Mouse (Mus musculus): Measurements from ENCODE around the gene Igsf21. TPM values are rescaled to one million over a fixed set of nuclear protein-coding genes. Genes with fewer than 3 reads are reported as not detected.

Gene Igsf21
- total RNA-seq, 2 experiments from 2014 or later, result 39.1 to 41.4 TPM

DNA sequence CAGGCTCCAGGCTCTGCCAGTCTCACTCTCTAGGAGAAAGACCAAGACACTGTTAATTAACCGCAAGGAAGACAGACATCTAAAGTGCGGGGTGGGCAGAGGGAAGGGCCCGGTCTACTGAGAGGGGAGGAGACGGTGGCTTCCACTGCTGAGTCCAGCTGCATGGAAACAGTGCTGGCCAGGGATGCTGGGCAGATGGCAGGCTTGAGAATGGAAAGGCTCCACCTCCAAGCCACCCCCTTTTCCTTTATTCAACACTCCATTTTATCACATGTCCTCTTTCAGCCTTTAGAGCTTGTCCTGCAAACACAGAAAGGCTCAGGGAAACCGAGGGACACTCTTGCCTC is 216.6 kb downstream of the Igsf21 start:
- no peak for TF ChIP-seq CTCF (conservative IDR thresholded peaks at IDR 0.05)
- peak in 1 of 2 experiments; percentile 35 for DNase-seq (ENCODE audit: low spot score in 2 of 2)
- Histone ChIP-seq H3K27ac (peak overlapping the region; percentile 37), H3K4me3 (no peak overlapping the region)

DNA sequence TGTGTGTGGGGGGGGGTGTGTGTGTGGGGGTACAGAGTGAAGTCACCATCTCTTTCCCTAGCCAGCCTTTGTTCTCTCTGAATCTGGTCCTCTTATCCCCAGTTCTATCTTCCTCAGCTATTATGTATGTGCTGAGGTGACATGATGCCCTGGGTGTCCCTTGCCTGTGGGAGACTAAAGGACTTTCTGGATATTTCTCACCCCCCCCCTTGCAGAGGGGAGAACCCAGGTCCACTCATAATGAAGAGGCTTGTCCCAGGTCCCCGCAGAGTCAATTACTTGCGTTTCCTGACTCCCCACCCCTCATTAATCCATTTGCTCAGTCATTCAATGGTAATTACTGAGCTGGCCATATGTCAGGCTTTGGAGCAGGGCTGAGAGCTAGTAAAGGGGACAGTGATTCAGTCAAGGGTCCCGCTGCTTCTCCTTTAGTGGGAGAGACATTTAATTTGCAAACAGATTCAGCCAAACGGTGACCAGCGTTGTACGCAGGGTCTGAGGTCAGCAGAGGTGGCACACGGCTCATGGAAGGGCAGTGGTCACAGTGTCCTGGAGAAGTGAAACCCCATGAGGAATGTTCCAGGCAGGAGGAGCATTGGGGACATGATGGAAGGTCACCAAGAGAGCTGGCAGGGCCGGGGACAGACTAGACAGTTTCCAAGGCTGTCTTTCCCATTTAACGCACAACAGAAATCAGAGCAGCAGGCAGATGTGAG is 217.1 kb downstream of the Igsf21 start:
- no peak for TF ChIP-seq CTCF (conservative IDR thresholded peaks at IDR 0.05)
- no peak overlapping the region for H3K4me3 ChIP-seq
- DNase-seq (ENCODE audit: low spot score in 2 of 2), result no peak
- peak overlapping the region; percentile 37 for H3K27ac ChIP-seq

DNA sequence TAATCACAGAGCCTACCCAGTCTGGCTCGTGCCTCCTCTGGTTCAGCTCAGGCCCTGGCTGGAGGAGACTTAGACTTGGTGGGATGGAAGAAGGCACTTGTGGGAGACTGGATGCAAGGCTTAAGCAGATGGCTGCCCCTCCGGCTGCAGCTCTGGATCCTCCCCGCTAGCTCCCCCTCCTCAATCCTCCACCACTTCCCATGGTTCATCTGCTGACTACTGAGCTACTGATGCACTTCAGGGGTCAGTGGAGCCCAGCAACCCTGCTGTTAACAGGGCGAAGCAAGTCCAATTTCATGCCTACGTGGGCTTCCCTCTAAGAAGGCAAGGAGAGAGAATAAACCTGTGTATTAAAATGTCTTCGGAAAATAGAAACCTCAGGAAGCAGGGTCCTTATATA is 222.8 kb downstream of the Igsf21 start:
- no peak for TF ChIP-seq CTCF (conservative IDR thresholded peaks at IDR 0.05)
- Histone ChIP-seq H3K27ac (peak overlapping the region; percentile 48; the same call in 1 of the 2 replicates), H3K4me3 (no peak overlapping the region)
- no peak for DNase-seq (ENCODE audit: low spot score in 2 of 2)

DNA sequence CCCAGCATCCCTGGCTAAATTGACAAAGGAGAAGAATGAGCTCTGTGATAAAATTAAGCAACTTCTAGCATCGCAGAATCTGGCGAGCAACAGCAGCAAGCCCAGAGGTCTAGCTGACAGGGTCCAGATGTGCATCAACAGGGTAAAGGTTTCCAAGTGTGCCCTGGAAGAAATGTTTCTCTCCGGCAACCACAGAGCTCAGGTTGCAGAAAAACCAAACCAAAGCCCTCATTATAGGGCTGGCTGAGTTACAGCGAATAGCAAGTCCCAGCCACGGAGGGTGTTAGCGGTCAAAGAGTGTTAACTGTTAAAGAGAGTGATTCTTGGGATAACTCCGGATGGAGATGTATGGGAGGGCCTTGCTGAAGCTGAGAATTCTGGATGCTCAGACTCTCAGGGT is 230.7 kb downstream of the Igsf21 start:
- Histone ChIP-seq H3K27ac (no peak overlapping the region), H3K4me3 (no peak overlapping the region)
- DNase-seq (ENCODE audit: low spot score in 2 of 2), result no peak
- no peak for TF ChIP-seq CTCF (conservative IDR thresholded peaks at IDR 0.05)

DNA sequence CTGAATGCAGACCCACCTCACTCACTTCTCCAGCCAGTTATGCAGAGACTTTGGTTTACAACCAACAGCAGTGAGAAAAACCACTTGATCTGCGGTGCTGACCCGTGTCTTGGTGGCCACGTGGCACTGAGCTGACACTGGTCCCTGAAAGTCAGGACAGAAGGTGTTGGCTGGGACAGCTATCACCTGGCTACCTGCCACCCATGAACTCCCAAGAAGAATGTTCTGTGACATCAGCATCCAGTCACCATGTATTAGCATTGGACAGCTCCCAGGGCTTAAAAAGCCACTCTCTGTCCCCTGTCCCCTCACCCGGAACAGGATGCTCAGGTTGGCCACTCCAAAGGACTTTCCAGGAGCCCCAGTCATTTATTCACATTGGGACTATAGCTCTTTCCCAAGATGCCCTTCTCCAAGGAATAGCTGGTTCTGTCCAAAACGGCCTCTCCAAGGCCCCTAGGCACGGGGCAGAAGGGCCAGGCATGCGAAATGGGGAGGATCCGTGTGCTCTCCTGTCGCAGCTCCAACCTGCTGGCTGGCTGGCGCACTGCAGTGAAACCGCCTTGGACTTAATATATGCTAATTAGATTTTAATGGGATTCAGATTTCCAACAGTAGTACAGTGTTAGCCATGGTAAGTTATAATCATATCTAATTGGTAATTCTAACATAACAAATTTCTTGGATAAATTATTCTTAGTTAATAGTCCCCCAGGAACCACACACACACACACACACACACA is 235.7 kb downstream of the Igsf21 start:
- peak; percentile 73 for TF ChIP-seq CTCF (conservative IDR thresholded peaks at IDR 0.05)
- H3K4me3 ChIP-seq, result no peak overlapping the region
- DNase-seq (ENCODE audit: low spot score in 2 of 2), result no peak
- H3K27ac ChIP-seq, result no peak overlapping the region

DNA sequence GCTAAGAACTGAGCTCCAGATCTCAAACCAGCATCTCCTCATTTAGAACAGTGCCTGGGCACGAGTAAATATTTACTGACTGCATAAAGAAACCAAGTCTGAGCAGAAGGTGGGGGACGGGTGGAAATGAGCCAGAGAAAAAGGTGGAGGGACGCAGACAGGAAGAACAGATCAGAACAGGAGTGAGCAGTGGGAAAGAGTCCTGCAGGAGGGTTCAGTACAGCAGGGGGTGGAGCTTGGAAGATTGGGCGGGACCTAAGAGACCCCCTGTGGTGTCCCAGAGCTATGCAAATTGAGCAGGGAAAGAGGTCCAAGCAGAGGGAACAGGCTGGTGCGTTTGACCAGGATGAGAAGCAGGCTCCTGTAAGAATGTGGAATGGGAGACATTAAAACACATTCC is 241.7 kb downstream of the Igsf21 start:
- DNase-seq (ENCODE audit: low spot score in 2 of 2), result no peak
- Histone ChIP-seq H3K27ac (no peak overlapping the region), H3K4me3 (peak overlapping the region; percentile 39; the same call in 1 of the 2 replicates)
- TF ChIP-seq CTCF (conservative IDR thresholded peaks at IDR 0.05), result no peak

DNA sequence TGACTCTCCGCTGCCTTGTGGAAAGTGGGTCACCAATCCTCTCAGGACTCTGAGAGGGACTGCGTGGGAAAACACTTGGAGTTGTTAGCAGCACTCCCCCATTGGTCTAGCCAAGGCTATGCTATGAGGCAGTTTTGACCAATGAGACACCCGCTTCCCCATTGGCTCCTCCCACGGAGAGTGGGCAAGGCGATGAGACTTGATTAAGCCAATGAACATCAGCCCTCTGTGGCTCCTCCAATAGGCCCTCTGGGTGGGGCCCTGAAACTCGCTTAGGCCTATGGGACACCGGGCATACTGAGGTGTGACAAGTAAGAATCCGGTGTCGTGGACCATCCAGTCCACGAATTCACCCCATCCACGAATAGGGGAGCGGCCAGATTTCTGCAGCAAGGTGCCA is 242.4 kb downstream of the Igsf21 start:
- Histone ChIP-seq H3K4me3 (peak overlapping the region; percentile 39), H3K27ac (no peak overlapping the region)
- TF ChIP-seq CTCF (conservative IDR thresholded peaks at IDR 0.05), result no peak
- peak; percentile 36 to 51 for DNase-seq (ENCODE audit: low spot score in 2 of 2)

DNA sequence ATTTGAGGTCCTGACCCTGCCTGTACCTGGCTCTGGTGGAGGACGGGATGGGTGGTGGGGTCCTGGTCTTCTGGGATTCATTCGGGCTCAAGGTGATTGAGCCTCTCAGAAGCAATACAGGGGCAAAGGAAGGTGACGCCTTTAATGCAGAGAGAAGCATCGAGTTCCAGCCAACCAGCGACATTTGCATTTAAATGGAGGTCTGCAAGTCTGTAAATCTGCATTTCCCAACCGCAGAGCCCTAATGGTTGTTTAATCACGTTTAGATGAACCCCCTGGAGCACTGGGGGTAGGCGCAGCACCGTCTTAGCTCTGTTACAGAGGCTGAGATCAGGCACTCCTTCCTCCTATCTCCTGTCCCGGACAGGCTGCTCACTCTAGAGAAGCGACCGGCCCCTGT is 244.5 kb downstream of the Igsf21 start:
- no peak for TF ChIP-seq CTCF (conservative IDR thresholded peaks at IDR 0.05)
- no peak overlapping the region for H3K4me3 ChIP-seq
- no peak for DNase-seq (ENCODE audit: low spot score in 2 of 2)
- H3K27ac ChIP-seq, result no peak overlapping the region

DNA sequence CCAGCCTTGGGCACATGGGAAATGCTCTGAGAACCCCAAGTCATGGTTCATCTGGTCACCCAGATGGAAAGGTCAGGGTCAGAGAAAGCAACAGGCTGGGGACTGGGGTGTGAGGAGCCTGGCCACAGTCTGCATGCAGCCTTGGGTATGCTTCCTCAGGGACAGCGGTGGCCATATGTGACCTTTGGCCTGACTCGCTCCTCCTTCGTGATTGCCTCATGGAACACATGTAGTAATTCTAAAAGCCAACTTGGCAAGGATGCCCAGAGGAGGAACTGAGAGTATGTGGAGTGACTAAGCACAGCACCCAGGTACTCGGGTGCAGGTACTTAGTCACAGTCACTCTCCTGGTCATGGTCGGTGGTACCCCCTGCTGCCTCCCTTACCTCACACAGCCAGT is 245.7 kb downstream of the Igsf21 start:
- no peak for TF ChIP-seq CTCF (conservative IDR thresholded peaks at IDR 0.05)
- no peak for DNase-seq (ENCODE audit: low spot score in 2 of 2)
- H3K4me3 ChIP-seq, result no peak overlapping the region
- no peak overlapping the region for H3K27ac ChIP-seq

DNA sequence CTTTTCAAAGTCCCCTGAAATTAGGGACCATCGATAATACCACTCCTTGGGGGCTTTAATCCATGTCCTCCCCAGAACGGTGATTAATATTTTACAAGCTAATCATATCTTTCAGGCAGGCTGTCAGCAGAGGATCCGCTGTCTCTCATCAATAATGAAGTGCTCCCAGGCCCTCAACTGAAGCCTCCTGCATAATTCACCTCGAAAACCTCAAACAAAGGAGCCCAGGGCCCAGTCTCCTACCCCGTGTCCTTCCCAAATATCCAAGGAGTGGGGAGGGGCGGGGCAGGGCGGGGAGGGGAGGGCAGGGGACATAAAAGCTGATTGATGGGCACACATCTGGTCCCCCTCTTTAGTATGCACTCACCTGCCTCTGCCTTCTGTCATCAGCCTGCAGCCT is 247.6 kb downstream of the Igsf21 start:
- TF ChIP-seq CTCF (conservative IDR thresholded peaks at IDR 0.05), result no peak
- no peak overlapping the region for H3K27ac ChIP-seq
- DNase-seq (ENCODE audit: low spot score in 2 of 2), result no peak
- no peak overlapping the region for H3K4me3 ChIP-seq

DNA sequence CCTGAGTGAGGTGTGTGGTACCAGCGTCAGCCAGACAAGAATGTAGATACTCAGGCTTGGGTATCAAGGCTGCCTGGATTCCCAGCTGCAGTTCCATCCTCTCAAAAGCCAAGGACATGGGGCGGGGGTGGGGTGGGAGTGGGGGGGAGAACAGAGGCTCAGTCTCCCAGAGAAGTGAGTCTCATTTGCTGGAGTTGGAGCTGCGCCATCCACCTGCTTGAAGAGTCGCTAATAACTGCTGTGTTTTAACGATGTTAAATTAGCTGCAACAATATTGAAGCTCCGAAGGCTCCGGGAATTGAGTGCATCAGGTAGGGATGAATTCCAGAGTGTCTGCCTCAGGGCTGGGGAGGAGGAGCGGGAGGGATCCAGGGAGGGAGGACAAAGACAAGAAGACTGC is 250.9 kb downstream of the Igsf21 start:
- Histone ChIP-seq H3K27ac (no peak overlapping the region), H3K4me3 (no peak overlapping the region)
- no peak for TF ChIP-seq CTCF (conservative IDR thresholded peaks at IDR 0.05)
- no peak for DNase-seq (ENCODE audit: low spot score in 2 of 2)

DNA sequence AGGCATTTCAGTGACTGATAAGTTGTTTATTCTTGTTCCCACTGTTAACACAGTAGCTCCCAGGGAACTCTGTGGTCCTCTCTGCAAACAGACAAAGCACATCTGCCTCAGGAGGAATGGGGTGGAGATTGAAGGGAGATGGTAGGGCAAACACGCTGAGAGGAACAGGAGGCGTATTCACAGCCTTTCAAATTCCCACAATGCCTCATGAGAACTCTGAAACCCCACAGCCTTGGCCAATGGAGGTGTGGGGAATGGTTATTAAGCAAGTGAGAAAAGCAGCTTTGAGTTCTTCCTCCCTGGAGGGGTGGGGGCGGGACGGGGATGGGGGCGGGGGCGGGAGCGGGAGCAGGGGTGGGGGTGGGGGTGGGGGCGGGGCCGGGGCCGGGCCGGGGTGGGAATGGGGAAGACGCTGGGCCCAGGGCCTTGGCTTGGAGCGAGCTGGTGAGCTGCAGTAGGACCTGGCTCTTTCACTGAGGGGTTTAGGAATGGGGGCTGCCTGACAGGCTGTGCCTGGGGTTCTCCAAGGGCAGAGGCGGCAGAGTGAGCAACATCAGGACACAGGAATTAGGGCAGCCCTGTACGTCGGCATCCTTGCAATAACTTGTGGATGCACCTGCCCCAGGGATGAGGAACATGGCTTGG is 253.4 kb downstream of the Igsf21 start:
- DNase-seq (ENCODE audit: low spot score in 2 of 2), result no peak
- no peak for TF ChIP-seq CTCF (conservative IDR thresholded peaks at IDR 0.05)
- H3K4me3 ChIP-seq, result no peak overlapping the region
- 0 out of 2 replicates have a peak overlapping the region, but pooled peaks have one; percentile 21 for H3K27ac ChIP-seq

DNA sequence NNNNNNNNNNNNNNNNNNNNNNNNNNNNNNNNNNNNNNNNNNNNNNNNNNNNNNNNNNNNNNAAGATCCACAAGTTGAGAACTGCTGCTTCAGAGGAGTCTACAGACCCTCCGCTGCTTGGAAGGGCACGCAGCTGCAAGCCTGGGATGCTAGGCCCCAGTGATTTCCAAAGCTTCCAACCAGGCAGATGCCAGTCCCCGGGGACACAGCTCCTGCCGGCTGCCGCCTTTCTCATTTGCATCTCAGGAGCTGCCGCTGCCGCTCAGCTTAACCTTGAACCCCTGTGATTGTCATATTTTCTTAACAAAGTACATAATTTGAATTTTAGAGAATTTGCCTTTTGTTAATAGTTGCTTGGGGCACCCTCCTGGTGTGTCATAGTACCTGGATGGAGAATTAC is 259.7 kb downstream of the Igsf21 start:
- TF ChIP-seq CTCF (conservative IDR thresholded peaks at IDR 0.05), result no peak
- DNase-seq (ENCODE audit: low spot score in 2 of 2), result no peak
- no peak overlapping the region for H3K4me3 ChIP-seq
- H3K27ac ChIP-seq, result no peak overlapping the region
